ENCODE assay signal across 12 mouse cellular contexts in genomic region chr5:65678826-65679225, GRCm38 (mm10). TPM values are rescaled to one million over a fixed set of nuclear protein-coding genes. Genes with fewer than 3 reads are reported as not detected.
A peak's percentile ranks its signal among the peaks of the same experiment; 100 is the strongest.
DNase-seq lines count a peak whose midpoint lies in the region; ATAC-seq and TF ChIP-seq lines count a peak whose summit lies in the region.
"Had no signal": no experiment of that assay in that cellular context is flagged by ENCODE, and none has a peak within 500 bp of the region (broad histone marks: within the 10 kb centered on the region; RNA-seq: fewer than 3 reads in every experiment).

No protein-coding gene starts in this region.

- no peak overlapping the region for H3K4me3 ChIP-seq in hindbrain, postnatal 0 days (ENCODE audit: low read length)
- H3K4me3 ChIP-seq in hindbrain, embryonic 11.5 days (ENCODE audit: low read depth, low read length): no peak overlapping the region
- H3K4me3 ChIP-seq in heart, embryonic 12.5 days: no peak overlapping the region
- no peak overlapping the region for H3K4me3 ChIP-seq in stomach, postnatal 0 days (ENCODE audit: low read depth, low read length)
- no peak overlapping the region for H3K4me3 ChIP-seq in midbrain, embryonic 14.5 days (replicated peaks; ENCODE audit: low read depth, low read length)
- H3K4me3 ChIP-seq: embryonic facial prominence, embryonic 15.5 days; intestine, embryonic 15.5 days had no signal

- peak; percentile 10 for DNase-seq in hindbrain, postnatal 0 days (ENCODE audit: low spot score)
- no peak for DNase-seq in hindbrain, embryonic 11.5 days (ENCODE audit: low spot score)
- DNase-seq in right cerebral cortex, postnatal 10 days (ENCODE audit: low spot score in 2 of 2): peak; percentile 42 to 45
- DNase-seq in right cerebral cortex, postnatal 4 days: no peak
- no peak for DNase-seq in stomach, postnatal 0 days (ENCODE audit: low spot score)
- no peak for DNase-seq in midbrain, embryonic 14.5 days
- DNase-seq in kidney, postnatal 10 days: no peak
- DNase-seq: cerebellum, postnatal 25 days; liver had no signal

- no peaks in the 10 kb centered on the region for H3K36me3 ChIP-seq in hindbrain, postnatal 0 days (ENCODE audit: insufficient read depth, low read length)
- no peaks in the 10 kb centered on the region for H3K36me3 ChIP-seq in hindbrain, embryonic 11.5 days (ENCODE audit: control insufficient read depth, insufficient read depth, low read length)
- peaks cover 25% of the 10 kb centered on the region for H3K36me3 ChIP-seq in heart, embryonic 12.5 days
- peaks cover 2% of the 10 kb centered on the region; the same call in 1 of the 2 replicates for H3K36me3 ChIP-seq in stomach, postnatal 0 days (ENCODE audit: control insufficient read depth, insufficient read depth, low read length)
- H3K36me3 ChIP-seq in midbrain, embryonic 14.5 days (ENCODE audit: control insufficient read depth, insufficient read depth, low read length): 0 out of 2 replicates have a peak, but pooled peaks cover 4% of the 10 kb centered on the region

- H3K4me1 ChIP-seq in hindbrain, postnatal 0 days (ENCODE audit: insufficient read depth, low read length): no peaks in the 10 kb centered on the region
- no peaks in the 10 kb centered on the region for H3K4me1 ChIP-seq in hindbrain, embryonic 11.5 days (replicated peaks; ENCODE audit: control insufficient read depth, insufficient read depth, low read length)
- peaks cover 12% of the 10 kb centered on the region for H3K4me1 ChIP-seq in heart, embryonic 12.5 days (replicated peaks)
- H3K4me1 ChIP-seq in stomach, postnatal 0 days (replicated peaks; ENCODE audit: control insufficient read depth, insufficient read depth): no peaks in the 10 kb centered on the region
- H3K4me1 ChIP-seq in midbrain, embryonic 14.5 days (ENCODE audit: control insufficient read depth, insufficient read depth, low read length): no peaks in the 10 kb centered on the region
- H3K4me1 ChIP-seq: embryonic facial prominence, embryonic 15.5 days; intestine, embryonic 15.5 days had no signal

- H3K27me3 ChIP-seq in hindbrain, postnatal 0 days (ENCODE audit: insufficient read depth, low read length): no peaks in the 10 kb centered on the region
- no peaks in the 10 kb centered on the region for H3K27me3 ChIP-seq in hindbrain, embryonic 11.5 days (ENCODE audit: control insufficient read depth, insufficient read depth, low read length)
- no peaks in the 10 kb centered on the region for H3K27me3 ChIP-seq in heart, embryonic 12.5 days (replicated peaks)
- H3K27me3 ChIP-seq in stomach, postnatal 0 days (ENCODE audit: control insufficient read depth, insufficient read depth, low read length): no peaks in the 10 kb centered on the region
- no peaks in the 10 kb centered on the region for H3K27me3 ChIP-seq in midbrain, embryonic 14.5 days (ENCODE audit: control insufficient read depth, insufficient read depth, low read length)
- H3K27me3 ChIP-seq: embryonic facial prominence, embryonic 15.5 days; intestine, embryonic 15.5 days had no signal

- no peak for TF ChIP-seq EP300 in stomach, postnatal 0 days (optimal IDR thresholded peaks at IDR 0.05)

- H3K9ac ChIP-seq in hindbrain, postnatal 0 days (replicated peaks; ENCODE audit: low read length): no peak overlapping the region
- H3K9ac ChIP-seq in hindbrain, embryonic 11.5 days (ENCODE audit: low read depth, low read length): no peak overlapping the region
- H3K9ac ChIP-seq in heart, embryonic 12.5 days: no peak overlapping the region
- no peak overlapping the region for H3K9ac ChIP-seq in stomach, postnatal 0 days (ENCODE audit: low read length)
- no peak overlapping the region for H3K9ac ChIP-seq in midbrain, embryonic 14.5 days (replicated peaks; ENCODE audit: low read length)
- H3K9ac ChIP-seq: embryonic facial prominence, embryonic 15.5 days; intestine, embryonic 15.5 days had no signal

- no peak for ATAC-seq in hindbrain, postnatal 0 days
- ATAC-seq in hindbrain, embryonic 11.5 days (ENCODE audit: low FRiP score): no peak
- ATAC-seq in heart, embryonic 12.5 days (ENCODE audit: insufficient number of reproducible peaks, low FRiP score): no peak
- ATAC-seq in stomach, postnatal 0 days (ENCODE audit: low FRiP score, low TSS enrichment): no peak
- ATAC-seq in midbrain, embryonic 14.5 days (ENCODE audit: low FRiP score, low TSS enrichment): no peak
- ATAC-seq: intestine, embryonic 15.5 days had no signal

- no peak overlapping the region for H3K27ac ChIP-seq in hindbrain, postnatal 0 days
- H3K27ac ChIP-seq in hindbrain, embryonic 11.5 days (ENCODE audit: low read depth, low read length): no peak overlapping the region
- H3K27ac ChIP-seq in heart, embryonic 12.5 days (ENCODE audit: poor library complexity, severe bottlenecking): 0 out of 2 replicates have a peak overlapping the region, but pooled peaks have one; percentile 15
- no peak overlapping the region for H3K27ac ChIP-seq in stomach, postnatal 0 days (replicated peaks)
- no peak overlapping the region for H3K27ac ChIP-seq in midbrain, embryonic 14.5 days (replicated peaks; ENCODE audit: low read depth, low read length)
- H3K27ac ChIP-seq: embryonic facial prominence, embryonic 15.5 days; intestine, embryonic 15.5 days had no signal

- WGBS in hindbrain, postnatal 0 days: 80% methylated on average over 5 of the region's 5 CpGs
- WGBS in hindbrain, embryonic 11.5 days: 97% methylated on average over 5 of the region's 5 CpGs
- WGBS in heart, embryonic 12.5 days: 70% methylated on average over 5 of the region's 5 CpGs
- WGBS in stomach, postnatal 0 days: 61% methylated on average over 5 of the region's 5 CpGs
- 96% methylated on average over 5 of the region's 5 CpGs for WGBS in midbrain, embryonic 14.5 days

- no peak for TF ChIP-seq CTCF in hindbrain, postnatal 0 days (IDR thresholded peaks at IDR 0.05; ENCODE audit: low read depth)
- TF ChIP-seq CTCF in stomach, postnatal 0 days (IDR thresholded peaks at IDR 0.05; ENCODE audit: low read depth): no peak

- H3K4me2 ChIP-seq in hindbrain, postnatal 0 days (ENCODE audit: low read depth, low read length): no peak overlapping the region
- no peak overlapping the region for H3K4me2 ChIP-seq in hindbrain, embryonic 11.5 days (replicated peaks; ENCODE audit: low read depth, low read length)
- H3K4me2 ChIP-seq in heart, embryonic 12.5 days: no peak overlapping the region
- no peak overlapping the region for H3K4me2 ChIP-seq in stomach, postnatal 0 days (replicated peaks; ENCODE audit: low read depth)
- H3K4me2 ChIP-seq in midbrain, embryonic 14.5 days (ENCODE audit: low read length): no peak overlapping the region
- H3K4me2 ChIP-seq: embryonic facial prominence, embryonic 15.5 days; intestine, embryonic 15.5 days had no signal

- H3K9me3 ChIP-seq in hindbrain, postnatal 0 days (ENCODE audit: low read length): no peaks in the 10 kb centered on the region
- no peaks in the 10 kb centered on the region for H3K9me3 ChIP-seq in hindbrain, embryonic 11.5 days (ENCODE audit: control insufficient read depth, low read length)
- no peaks in the 10 kb centered on the region; the same call in 1 of the 2 replicates for H3K9me3 ChIP-seq in heart, embryonic 12.5 days (replicated peaks)
- no peaks in the 10 kb centered on the region for H3K9me3 ChIP-seq in stomach, postnatal 0 days (ENCODE audit: control insufficient read depth, low read length)
- no peaks in the 10 kb centered on the region for H3K9me3 ChIP-seq in midbrain, embryonic 14.5 days (ENCODE audit: control insufficient read depth, low read length)
- H3K9me3 ChIP-seq: embryonic facial prominence, embryonic 15.5 days; intestine, embryonic 15.5 days had no signal

RNA-seq across cellular contexts. Expression of gene Pds5a, which starts 19.2 kb away (rescaled TPM):
- 67.2 and 75.5 TPM in 2 replicates for total RNA-seq in hindbrain, postnatal 0 days (2014; rRNA removed)
- polyA plus RNA-seq in hindbrain, postnatal 0 days (2015; fragmentation: Nextera tagmentation; extraction: Ambion mirVana): 24.3 and 24.9 TPM in 2 replicates
- polyA plus RNA-seq in hindbrain, embryonic 11.5 days (2014; fragmentation: Nextera tagmentation; extraction: Ambion mirVana): 114 and 125 TPM in 2 replicates
- 61.7 and 63.8 TPM in 2 replicates for polyA plus RNA-seq in heart, embryonic 12.5 days (2016; fragmentation: Nextera tagmentation; extraction: Ambion mirVana)
- 16.7 and 18.1 TPM in 2 replicates for polyA plus RNA-seq in stomach, postnatal 0 days (2015; fragmentation: Nextera tagmentation; extraction: Ambion mirVana)
- 49.7 and 78.4 TPM in 2 replicates for polyA plus RNA-seq in midbrain, embryonic 14.5 days (2014; fragmentation: Nextera tagmentation; extraction: Ambion mirVana)

Comparison
In these comparisons a context has a peak if more than half of its experiments do, and no peak if none do; other contexts are left out.
1. DNase-seq: peak in hindbrain, postnatal 0 days (single experiment) and right cerebral cortex, postnatal 10 days (2 of 2); none in hindbrain, embryonic 11.5 days (single experiment), right cerebral cortex, postnatal 4 days (single experiment), stomach, postnatal 0 days (single experiment), midbrain, embryonic 14.5 days (single experiment) and kidney, postnatal 10 days (single experiment).